Mouse (Mus musculus): ENCODE results near the gene Mup21. TPM values are rescaled to one million over a fixed set of nuclear protein-coding genes. Genes with fewer than 3 reads are reported as not detected.

Mup21 gene
- not detected for polyA plus RNA-seq (2017; shearing (Covaris generic))

DNA sequence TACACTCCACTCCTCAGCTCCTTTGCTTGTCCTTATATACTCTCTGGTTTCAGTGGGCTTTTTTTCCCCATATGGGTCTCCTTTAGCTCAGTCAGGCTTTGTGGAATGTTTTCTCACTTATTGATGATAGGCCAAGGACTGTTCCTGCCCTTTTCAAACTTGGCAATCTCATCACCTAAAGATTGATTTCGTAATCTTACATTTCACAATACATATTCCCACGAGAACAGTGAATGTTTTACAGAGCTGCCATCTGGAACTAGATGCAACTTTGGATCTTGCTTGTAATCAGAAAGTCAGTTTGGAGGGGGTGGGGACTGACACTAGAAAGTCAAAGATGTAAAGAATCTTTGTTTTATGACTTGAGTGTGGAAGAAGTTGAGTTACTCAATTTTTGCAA lies at the start of gene Mup21:
Gene Mup21 (minus strand): TSS at position 53 of the 400 bp plus-strand sequence.

Other genes with a start within 250 kb of the Mup21 start
- not detected for gene Mup20, start 96.7 kb downstream of the Mup21 start, polyA plus RNA-seq (2017; shearing (Covaris generic))
- gene Mup3, start 63.5 kb downstream of the Mup21 start, polyA plus RNA-seq (2017; shearing (Covaris generic)) = not detected
- gene Zfp37, start 80.2 kb upstream of the Mup21 start, polyA plus RNA-seq (2017; shearing (Covaris generic)) = 0.10 TPM
- 21.7 TPM for gene Slc31a2, start 111.7 kb upstream of the Mup21 start, polyA plus RNA-seq (2017; shearing (Covaris generic))
- gene Fkbp15, start 209.7 kb upstream of the Mup21 start, polyA plus RNA-seq (2017; shearing (Covaris generic)) = 73.0 TPM
- 10.4 TPM for gene Slc31a1, start 209.9 kb upstream of the Mup21 start, polyA plus RNA-seq (2017; shearing (Covaris generic))